Mouse (Mus musculus) adrenal gland, postnatal 4 days (tissue): Measurements from ENCODE around the gene Ap2s1. TPM values are rescaled to one million over a fixed set of nuclear protein-coding genes. Genes with fewer than 3 reads are reported as not detected.
A peak's percentile ranks its signal among the peaks of the same experiment; 100 is the strongest.

Experiments
- DNase-seq, 2 experiments: peaks; one replicate each; pipeline ENCODE4 v3.0.0; 2021 to 2022; ENCODE audit warnings: low spot score in 2 of 2, mixed read lengths in 2 of 2
- total RNA-seq, 2 experiments: library from RNA; stranded (reverse); gene quantifications; 2 replicates each; pipeline ENCODE4 v1.2.3; 2021

The Ap2s1 gene
- total RNA-seq, 2 experiments from 2014 or later, result 169 to 179 TPM

DNA sequence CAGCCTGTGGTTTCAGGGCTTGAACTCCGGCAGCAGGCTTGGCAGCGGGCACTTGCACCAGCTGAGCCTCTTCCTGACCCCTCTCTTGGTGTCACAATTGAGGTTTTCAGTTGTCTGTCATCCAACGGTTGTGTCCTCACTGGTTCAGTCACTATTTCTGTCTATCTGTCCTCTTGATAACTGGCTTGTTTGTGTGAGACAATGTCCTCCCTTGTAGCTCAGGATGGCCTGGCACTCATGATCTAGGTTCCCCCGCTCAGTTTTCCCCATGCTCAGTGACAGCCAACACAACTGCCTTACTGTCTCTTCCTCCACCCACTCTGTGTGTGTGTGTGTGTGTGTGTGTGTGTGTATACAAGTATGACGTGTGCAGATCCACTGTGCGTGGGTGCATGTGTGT, 9.4 kb downstream of the Ap2s1 start:
- no peak for DNase-seq

DNA sequence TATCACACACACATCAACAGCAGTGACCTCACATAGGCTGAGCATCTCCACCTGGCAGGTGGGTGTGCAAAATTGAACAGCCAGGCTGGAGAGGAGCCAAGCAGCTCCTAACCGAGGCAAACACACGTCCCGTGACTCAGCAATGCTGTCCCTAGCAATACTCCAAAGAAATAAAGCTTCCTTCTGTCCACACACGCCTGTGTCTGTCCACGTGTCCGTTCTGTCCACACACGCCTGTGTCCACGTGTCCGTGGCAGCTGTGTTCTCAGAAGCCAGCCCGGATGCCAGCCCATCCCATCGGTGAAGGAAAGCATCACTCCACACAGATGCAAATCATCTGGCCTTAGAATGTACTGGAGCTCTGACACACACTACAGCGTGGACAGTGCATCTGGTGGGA, 13.8 kb downstream of the Ap2s1 start:
- DNase-seq, result no peak

DNA sequence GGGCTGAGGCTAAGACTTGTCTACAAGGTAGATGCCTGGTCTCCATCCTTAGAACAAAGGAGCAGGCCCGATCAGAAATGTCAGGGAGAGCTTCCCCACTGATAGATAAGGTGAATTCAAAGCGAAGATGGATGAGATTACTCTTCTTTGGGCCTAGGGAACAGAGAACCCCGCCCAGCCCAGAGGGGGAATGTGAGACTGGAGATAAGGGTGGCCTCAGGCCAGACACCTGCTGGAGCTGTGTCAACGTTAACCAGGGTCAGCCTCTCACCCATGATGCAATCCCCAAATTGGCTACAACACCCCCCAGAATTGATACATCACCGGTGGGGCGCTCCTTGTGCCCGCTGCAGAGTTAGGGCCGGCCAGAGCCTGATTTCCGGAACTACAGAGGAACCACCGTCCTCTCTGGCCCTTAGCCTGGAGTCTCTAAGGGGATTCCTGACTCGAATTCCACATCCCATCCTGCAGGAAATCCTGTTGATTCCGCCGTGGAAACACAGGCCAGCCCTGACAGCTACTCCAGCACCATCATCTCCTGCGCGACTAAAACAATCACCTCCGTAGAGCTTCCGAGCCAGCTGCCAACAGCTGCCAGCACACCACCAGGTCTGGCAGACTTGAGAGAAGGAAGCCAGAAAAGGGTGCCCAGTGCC, 17.3 kb downstream of the Ap2s1 start:
- DNase-seq, result no peak

GRCm38 (mm10) chr7:16758872-16759574, 20.8 kb downstream of the Ap2s1 start:
- no peak for DNase-seq

- DNase-seq, result no peak
Measured at GRCm38 (mm10) chr7:16760292-16760691, 22.1 kb downstream of the Ap2s1 start.

DNA sequence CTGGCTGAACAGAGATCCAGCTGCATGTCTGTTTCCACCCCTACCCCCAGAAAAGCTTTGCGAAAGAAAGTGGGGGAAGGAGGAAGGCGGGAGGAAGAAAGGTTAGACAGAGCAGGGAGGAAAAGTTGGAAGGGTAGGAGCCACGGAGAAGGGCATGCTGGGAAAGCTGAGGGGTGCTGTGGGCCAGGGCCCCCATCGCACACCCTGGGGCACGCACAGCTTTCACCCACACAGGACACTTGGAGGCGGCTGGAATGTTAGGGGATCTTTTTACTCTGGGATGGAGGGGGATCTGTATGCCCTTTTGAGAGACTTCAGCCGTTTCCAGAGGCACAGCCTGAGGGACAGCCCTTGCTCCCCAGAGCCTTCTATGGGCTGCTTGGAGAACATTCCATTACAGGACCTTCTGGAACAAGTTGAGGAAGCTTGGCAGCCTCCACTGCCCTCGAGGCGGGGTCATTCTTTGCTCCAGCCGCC, 22.8 kb downstream of the Ap2s1 start:
- DNase-seq, result no peak

DNA sequence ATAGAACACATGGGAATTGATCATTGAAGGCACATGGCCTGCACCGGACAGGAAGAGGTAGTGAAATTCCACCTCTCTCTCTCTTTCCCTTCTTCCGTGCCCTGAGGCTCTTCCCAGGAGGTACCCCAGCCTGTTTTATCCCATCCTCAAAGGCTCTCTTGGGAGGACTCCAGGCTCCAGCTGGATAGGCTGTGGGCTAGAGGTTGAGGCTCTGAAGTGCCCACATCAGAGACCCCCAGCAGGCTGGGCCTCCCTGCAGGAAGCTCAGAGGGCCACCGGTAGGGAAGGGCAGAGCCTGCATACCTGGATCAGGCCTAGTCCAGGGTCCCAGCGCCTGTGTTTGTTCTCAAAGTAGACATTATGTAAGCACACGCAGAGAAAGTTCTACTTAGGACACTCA, 23.4 kb downstream of the Ap2s1 start:
- no peak for DNase-seq

- DNase-seq, result no peak
Measured at GRCm38 (mm10) chr7:16763463-16764218, 25.4 kb downstream of the Ap2s1 start.

- DNase-seq, result no peak
Measured at GRCm38 (mm10) chr7:16766443-16766842, 28.2 kb downstream of the Ap2s1 start.

GRCm38 (mm10) chr7:16775888-16776287, 37.7 kb downstream of the Ap2s1 start:
- DNase-seq, result no peak

DNA sequence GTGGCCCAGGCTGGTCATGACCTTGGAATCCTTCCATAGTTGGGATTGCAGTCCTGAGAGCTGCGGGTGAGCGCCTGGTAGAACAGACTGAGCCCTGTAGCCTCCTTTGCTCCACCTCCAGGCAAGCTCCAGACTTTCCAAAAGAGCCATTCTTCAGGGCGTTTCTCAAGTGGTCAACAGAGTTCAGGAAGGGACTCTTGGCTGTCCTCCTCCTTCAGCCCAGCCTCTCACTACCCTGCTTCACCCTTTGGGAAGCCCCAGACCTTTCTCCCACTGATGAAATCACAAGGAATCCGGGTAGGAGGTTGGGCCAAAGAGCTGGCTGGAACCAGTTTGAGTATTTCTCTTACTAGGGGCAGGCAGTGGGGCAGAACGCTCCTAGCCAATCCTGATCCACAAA, 41.9 kb downstream of the Ap2s1 start:
- DNase-seq, result no peak

DNA sequence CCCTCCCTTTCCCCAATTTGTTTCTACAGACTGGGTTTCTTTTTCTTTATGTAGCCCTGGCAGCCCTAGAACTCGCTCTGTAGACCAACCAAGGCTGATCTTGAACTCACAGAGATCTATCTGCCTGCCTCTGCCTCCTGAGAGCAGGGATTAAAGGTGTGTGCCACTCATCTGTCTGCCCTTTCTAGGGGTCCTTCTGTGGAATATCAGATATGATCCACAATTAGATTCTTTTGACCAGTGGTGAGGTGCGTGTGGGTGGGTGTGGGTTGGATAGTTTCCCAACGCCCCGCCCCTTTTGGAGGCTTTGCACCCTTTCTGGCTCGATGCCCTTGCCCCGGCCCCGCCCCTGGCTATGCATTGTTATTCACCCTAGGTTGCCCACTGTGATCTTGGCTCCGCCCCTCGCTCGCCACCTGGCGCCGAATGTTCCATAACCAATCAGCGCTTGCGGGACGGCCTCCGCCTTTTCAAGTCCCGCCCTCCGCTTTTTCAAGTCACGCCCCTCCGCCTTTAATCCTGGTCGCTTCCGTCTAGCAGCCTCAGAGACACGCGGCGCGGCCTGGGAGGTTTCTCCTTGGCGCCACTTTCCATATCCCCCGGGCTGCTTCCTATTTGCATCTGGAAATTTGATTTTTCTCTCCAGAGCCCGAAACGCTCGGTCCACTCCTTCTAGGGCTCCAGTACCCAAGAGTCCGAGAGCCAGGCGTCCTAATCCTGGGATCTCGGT, 42.8 kb downstream of the Ap2s1 start, which contains the start of gene Slc1a5:
Gene Slc1a5, plus strand, starts transcription at position 516 of the 730 bp plus-strand sequence.
- peak; percentile 75 to 80 for DNase-seq

DNA sequence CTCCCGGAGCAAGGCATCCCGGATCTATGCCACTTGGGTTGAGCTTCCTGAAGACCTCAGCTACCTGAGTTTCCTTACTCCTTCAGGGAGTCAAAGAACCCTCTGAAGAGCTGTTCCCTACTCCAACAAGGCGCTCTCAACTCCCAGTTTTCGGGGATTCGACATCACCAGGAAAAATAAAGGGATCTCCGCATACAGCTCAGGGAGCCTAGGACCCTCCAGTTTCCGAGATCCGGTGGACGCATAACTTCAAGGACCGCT, 43.3 kb downstream of the Ap2s1 start:
- no peak for DNase-seq

GRCm38 (mm10) chr7:16781816-16782554, 43.8 kb downstream of the Ap2s1 start:
- DNase-seq, result no peak

DNA sequence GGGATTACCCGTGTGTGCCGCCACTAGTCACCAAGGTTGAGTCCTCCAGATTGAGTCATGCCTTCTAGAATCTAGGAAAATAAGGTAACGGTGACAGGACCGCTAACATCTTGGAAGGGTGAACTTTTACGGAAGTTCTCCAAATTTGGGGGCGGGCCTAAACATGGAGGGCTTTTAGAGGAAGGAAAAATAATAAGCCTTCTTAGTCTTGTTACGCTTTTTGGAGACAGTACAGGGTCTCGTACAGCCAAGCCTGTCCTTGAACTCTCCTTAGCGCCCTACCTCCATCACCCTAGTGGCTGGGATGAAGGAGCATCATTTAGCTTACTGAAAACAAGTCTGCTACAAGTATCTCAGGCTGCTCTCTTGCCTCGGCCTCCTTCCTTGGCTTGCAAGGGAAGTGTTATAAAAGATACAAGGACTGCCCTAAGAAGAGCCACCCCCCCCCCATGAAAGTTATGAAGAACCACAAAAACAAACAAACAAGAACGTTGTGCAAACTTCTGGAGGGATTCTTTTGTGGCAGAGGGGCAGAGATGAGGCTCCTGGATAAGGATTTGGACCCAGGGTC, 44.4 kb downstream of the Ap2s1 start:
- DNase-seq, result no peak

GRCm38 (mm10) chr7:16783224-16783688, 45.0 kb downstream of the Ap2s1 start:
- no peak for DNase-seq

- peak; percentile 39 to 43 for DNase-seq
Measured at GRCm38 (mm10) chr7:16783758-16784415, 45.7 kb downstream of the Ap2s1 start.

DNA sequence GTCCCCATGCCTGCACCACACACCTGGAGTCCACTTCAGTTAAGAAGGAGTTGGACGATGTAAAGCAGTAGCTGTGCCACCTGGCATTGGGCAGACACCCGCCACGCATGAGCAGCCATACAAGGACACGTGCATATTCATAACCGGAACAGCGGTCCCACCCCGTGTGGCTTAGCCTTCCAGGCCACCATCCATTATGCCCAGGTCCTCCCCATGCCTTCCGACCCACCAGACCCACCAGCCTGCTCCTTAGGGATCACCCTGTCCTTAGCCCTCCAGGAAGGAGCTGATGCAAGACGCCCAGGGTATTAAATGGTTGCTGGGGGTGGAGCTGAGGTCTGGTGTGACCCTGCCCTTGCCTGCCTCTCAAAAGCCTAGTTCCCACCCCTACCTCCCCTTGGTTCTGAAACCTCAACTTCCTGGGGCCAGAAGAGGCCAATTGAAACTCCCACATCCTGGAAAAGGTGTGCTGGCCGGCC, 46.3 kb downstream of the Ap2s1 start:
- DNase-seq, result no peak

GRCm38 (mm10) chr7:16785541-16786083, 47.4 kb downstream of the Ap2s1 start:
- DNase-seq, result no peak
